ENCODE assay signal across 7 mouse cellular contexts in genomic region chr4:57318525-57319212, GRCm38 (mm10). TPM values are rescaled to one million over a fixed set of nuclear protein-coding genes. Genes with fewer than 3 reads are reported as not detected.
DNase-seq lines count a peak whose midpoint lies in the region; ATAC-seq and TF ChIP-seq lines count a peak whose summit lies in the region.

No protein-coding gene starts in this region.

- peaks cover 17% of the 10 kb centered on the region for H3K4me1 ChIP-seq in intestine, embryonic 15.5 days (replicated peaks)
- H3K4me1 ChIP-seq in limb, embryonic 15.5 days, result peaks cover 15% of the 10 kb centered on the region

- H3K4me2 ChIP-seq in intestine, embryonic 15.5 days (replicated peaks), result peak overlapping the region; percentile 9
- no peak overlapping the region for H3K4me2 ChIP-seq in limb, embryonic 15.5 days

- no peak for TF ChIP-seq CTCF in layer of hippocampus, adult 2 months (conservative IDR thresholded peaks at IDR 0.05)
- no peak for TF ChIP-seq CTCF in brain, embryonic 14.5 days (IDR thresholded peaks at IDR 0.05; ENCODE audit: borderline replicate concordance, extremely low read depth, insufficient read depth, insufficient read length)

- peak; percentile 25 to 32 for DNase-seq in layer of hippocampus, adult 2 months (ENCODE audit: low spot score in 2 of 2)
- DNase-seq in layer of hippocampus, adult 9-10 months (ENCODE audit: low spot score), result no peak
- peak; percentile 55 for DNase-seq in brain, embryonic 14.5 days (ENCODE audit: low read depth)
- DNase-seq in thymus, postnatal 0 days (ENCODE audit: low spot score), result no peak
- DNase-seq in gastrocnemius, adult 18-20 months (ENCODE audit: low spot score), result no peak

- 11% methylated on average over 10 of the region's 10 CpGs for WGBS in intestine, embryonic 15.5 days
- WGBS in limb, embryonic 15.5 days, result 34% methylated on average over 10 of the region's 10 CpGs

- no peaks in the 10 kb centered on the region for H3K27me3 ChIP-seq in intestine, embryonic 15.5 days (replicated peaks)
- peaks cover 7% of the 10 kb centered on the region; the same call in 1 of the 2 replicates for H3K27me3 ChIP-seq in limb, embryonic 15.5 days

- H3K9me3 ChIP-seq in intestine, embryonic 15.5 days, result no peaks in the 10 kb centered on the region
- no peaks in the 10 kb centered on the region for H3K9me3 ChIP-seq in limb, embryonic 15.5 days

- peak; percentile 48 for ATAC-seq in intestine, embryonic 15.5 days
- no peak; the same call in 1 of the 2 replicates for ATAC-seq in limb, embryonic 15.5 days (ENCODE audit: insufficient number of reproducible peaks, low FRiP score, low TSS enrichment, low read depth)

- TF ChIP-seq POLR2A in brain, embryonic 14.5 days (IDR thresholded peaks at IDR 0.05; ENCODE audit: borderline replicate concordance, extremely low read depth, insufficient read depth, insufficient read length, poor library complexity, severe bottlenecking), result no peak

- H3K4me3 ChIP-seq in layer of hippocampus, adult 2 months, result no peak overlapping the region
- H3K4me3 ChIP-seq in intestine, embryonic 15.5 days (replicated peaks), result no peak overlapping the region
- no peak overlapping the region for H3K4me3 ChIP-seq in limb, embryonic 15.5 days

- H3K36me3 ChIP-seq in intestine, embryonic 15.5 days, result no peaks in the 10 kb centered on the region
- H3K36me3 ChIP-seq in limb, embryonic 15.5 days, result no peaks in the 10 kb centered on the region

- H3K9ac ChIP-seq in intestine, embryonic 15.5 days, result no peak overlapping the region
- no peak overlapping the region for H3K9ac ChIP-seq in limb, embryonic 15.5 days

- H3K27ac ChIP-seq in layer of hippocampus, adult 2 months, result no peak overlapping the region
- H3K27ac ChIP-seq in intestine, embryonic 15.5 days, result peak overlapping the region; percentile 10; the same call in 1 of the 2 replicates
- peak overlapping the region; percentile 1; the same call in 1 of the 2 replicates for H3K27ac ChIP-seq in limb, embryonic 15.5 days

RNA-seq across cellular contexts. Expression of gene Ptpn3, which starts 17.0 kb away (rescaled TPM):
- 10 to 100 TPM; 76.6 to 92.1 TPM for total RNA-seq in layer of hippocampus, adult 2 months (2021)
- 3.1 and 4.9 TPM in 2 replicates for polyA plus RNA-seq in brain, embryonic 14.5 days (2012; rRNA removed)
- polyA plus RNA-seq in intestine, embryonic 15.5 days (2015; fragmentation: Nextera tagmentation; extraction: Ambion mirVana), result 9.4 and 10.4 TPM in 2 replicates
- 3.3 and 4.1 TPM in 2 replicates for polyA plus RNA-seq in limb, embryonic 15.5 days (2015; fragmentation: Nextera tagmentation; extraction: Ambion mirVana)
- polyA plus RNA-seq in thymus, postnatal 0 days (2015; fragmentation: Nextera tagmentation; extraction: Ambion mirVana), result 2.4 and 2.6 TPM in 2 replicates
- 10 to 100 TPM; 43.7 to 51.4 TPM for total RNA-seq in gastrocnemius, adult 18-20 months (2021)

Comparison
In these comparisons a context has a peak if more than half of its experiments do, and no peak if none do; other contexts are left out.
1. DNase-seq: peak in layer of hippocampus, adult 2 months (2 of 2) and brain, embryonic 14.5 days (single experiment); none in layer of hippocampus, adult 9-10 months (single experiment), thymus, postnatal 0 days (single experiment) and gastrocnemius, adult 18-20 months (single experiment).